Mouse (Mus musculus): ENCODE data around the gene Faap100.
"Not testable (repeated sequence)": the region's sequence is repeated elsewhere in the genome, so short reads cannot be mapped to it uniquely, and the experiment has no call there.

Faap100 gene

GRCm38 (mm10) chr11:120349986-120350702 is 28.4 kb downstream of the Faap100 start:
- DNase-seq = peak; percentile 94

- DNase-seq = peak; percentile 84
These were observed 29.1 kb downstream of the Faap100 start for GRCm38 (mm10) chr11:120349371-120349985.

- peak; percentile 80 for DNase-seq
These were observed 29.7 kb downstream of the Faap100 start for GRCm38 (mm10) chr11:120348684-120349370.

GRCm38 (mm10) chr11:120347791-120348683 is 30.5 kb downstream of the Faap100 start, which contains the start of gene Actg1:
Actg1 (minus strand) TSS chr11:120348542.
- DNase-seq = peak; percentile 86

GRCm38 (mm10) chr11:120347301-120347700 is 31.3 kb downstream of the Faap100 start:
- DNase-seq = no peak

GRCm38 (mm10) chr11:120346383-120347034 is 32.1 kb downstream of the Faap100 start:
- not testable (repeated sequence) for DNase-seq

- no peak for DNase-seq
These were observed 33.4 kb downstream of the Faap100 start for GRCm38 (mm10) chr11:120345067-120345681.

- no peak for DNase-seq
These were observed 34.1 kb downstream of the Faap100 start for GRCm38 (mm10) chr11:120344310-120344920.

GRCm38 (mm10) chr11:120343519-120344309 is 34.9 kb downstream of the Faap100 start:
- no peak for DNase-seq

- DNase-seq = no peak
These were observed 35.9 kb downstream of the Faap100 start for GRCm38 (mm10) chr11:120342656-120343160.

GRCm38 (mm10) chr11:120341661-120342060 is 36.9 kb downstream of the Faap100 start:
- DNase-seq = no peak

- peak; percentile 95 for DNase-seq
These were observed 38.5 kb downstream of the Faap100 start for GRCm38 (mm10) chr11:120339978-120340513.

GRCm38 (mm10) chr11:120338786-120339185 is 39.8 kb downstream of the Faap100 start:
- DNase-seq = no peak

GRCm38 (mm10) chr11:120337447-120337846 is 41.1 kb downstream of the Faap100 start:
- no peak for DNase-seq

GRCm38 (mm10) chr11:120335431-120336021 is 43.0 kb downstream of the Faap100 start:
- DNase-seq = no peak

- no peak for DNase-seq
These were observed 58.4 kb downstream of the Faap100 start for GRCm38 (mm10) chr11:120320156-120320555.

GRCm38 (mm10) chr11:120319310-120319709 is 59.3 kb downstream of the Faap100 start:
- DNase-seq = no peak

All from kidney, adult 9 months (tissue).